Mouse (Mus musculus): ENCODE results near the gene Raf1. TPM values are rescaled to one million over a fixed set of nuclear protein-coding genes. Genes with fewer than 3 reads are reported as not detected.
"Not testable (repeated sequence)": the region's sequence is repeated elsewhere in the genome, so short reads cannot be mapped to it uniquely, and the experiment has no call there.

The Raf1 gene
- polyA plus RNA-seq, 1 experiment, result 44.9 TPM

DNA sequence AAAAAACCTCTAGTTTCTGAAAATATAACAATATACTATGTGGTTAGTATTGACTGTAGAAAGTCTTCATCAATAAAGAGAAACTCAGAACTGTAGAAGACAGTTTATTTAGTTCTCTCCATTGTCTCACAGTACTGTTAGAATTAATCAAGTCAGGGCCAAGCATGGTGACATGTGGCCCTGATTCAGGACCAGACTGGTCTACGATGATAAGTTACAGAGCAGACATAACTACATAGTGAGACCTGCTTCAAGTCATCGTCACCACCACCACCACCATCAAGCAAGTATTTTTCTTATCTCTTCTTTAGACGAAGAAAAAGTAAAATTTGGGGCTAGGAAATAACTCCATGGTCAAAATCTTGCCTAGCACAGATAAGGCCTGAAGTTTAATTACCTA is 12.2 kb downstream of the Raf1 start:
- Histone ChIP-seq H3K4me3 (ENCODE audit: control insufficient read depth, low read depth, low read length) (no peak overlapping the region), H3K27ac (ENCODE audit: control insufficient read depth, insufficient read depth, low read depth, low read length) (no peak overlapping the region), H3K36me3 (ENCODE audit: control insufficient read depth, insufficient read depth, low read length) (no peaks in the 10 kb centered on the region), H3K27me3 (ENCODE audit: control insufficient read depth, insufficient read depth, low read length) (no peaks in the 10 kb centered on the region), H3K4me1 (ENCODE audit: control insufficient read depth, insufficient read depth, low read length) (no peaks in the 10 kb centered on the region)
- no peak for TF ChIP-seq POLR2A (IDR thresholded peaks at IDR 0.05; ENCODE audit: control insufficient read depth, low read depth, low read length)
- TF ChIP-seq CTCF (IDR thresholded peaks at IDR 0.05; ENCODE audit: control insufficient read depth, insufficient read depth, insufficient replicate concordance, low read depth, low read length), result no peak

DNA sequence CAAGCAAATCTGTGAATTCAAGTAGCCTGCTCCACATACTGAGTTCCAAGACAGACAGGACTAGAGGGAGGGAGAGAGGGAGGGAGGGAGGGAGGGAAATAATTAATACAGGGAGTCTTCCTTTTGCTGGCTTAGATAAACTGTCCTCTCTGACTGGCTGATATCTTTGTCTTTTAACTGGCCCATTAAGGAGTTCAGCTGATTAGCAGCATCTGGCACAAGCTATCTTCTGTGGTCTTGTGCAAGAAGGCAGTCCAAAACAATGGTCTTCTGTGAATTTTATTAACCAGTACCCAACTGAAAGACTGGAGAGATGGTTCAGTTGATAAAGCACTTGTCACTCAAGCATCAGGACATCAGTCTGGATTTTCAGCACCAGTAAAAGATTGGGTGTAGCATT is 17.6 kb downstream of the Raf1 start:
- Histone ChIP-seq H3K4me1 (ENCODE audit: control insufficient read depth, insufficient read depth, low read length) (no peaks in the 10 kb centered on the region), H3K27ac (ENCODE audit: control insufficient read depth, insufficient read depth, low read depth, low read length) (no peak overlapping the region)
- TF ChIP-seq POLR2A (IDR thresholded peaks at IDR 0.05; ENCODE audit: control insufficient read depth, low read depth, low read length), result no peak
- no peak for TF ChIP-seq CTCF (IDR thresholded peaks at IDR 0.05; ENCODE audit: control insufficient read depth, insufficient read depth, insufficient replicate concordance, low read depth, low read length)

DNA sequence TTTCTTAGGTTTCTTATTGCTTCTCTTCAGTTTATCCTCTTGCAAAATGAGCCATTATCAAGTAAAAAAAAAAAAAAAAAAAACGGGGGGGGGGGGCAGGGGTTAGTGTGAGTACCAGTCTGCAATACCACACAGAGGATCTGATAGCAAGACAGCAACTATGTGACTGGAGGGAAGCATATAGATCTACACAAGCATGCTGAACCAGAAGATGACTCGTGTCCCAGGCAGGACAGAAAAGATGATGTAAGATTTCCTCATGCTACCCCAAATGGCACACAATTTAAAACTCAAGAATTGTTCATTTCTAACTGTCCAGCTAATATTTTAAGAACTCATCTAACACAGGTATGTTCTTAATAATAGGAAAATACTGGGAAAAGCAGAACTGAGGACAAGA is 22.5 kb downstream of the Raf1 start:
- no peaks in the 10 kb centered on the region for H3K27me3 ChIP-seq (ENCODE audit: control insufficient read depth, insufficient read depth, low read length)
- no peak for TF ChIP-seq POLR2A (IDR thresholded peaks at IDR 0.05; ENCODE audit: control insufficient read depth, low read depth, low read length)
- H3K36me3 ChIP-seq (ENCODE audit: control insufficient read depth, insufficient read depth, low read length), result no peaks in the 10 kb centered on the region
- H3K4me3 ChIP-seq (ENCODE audit: control insufficient read depth, low read depth, low read length), result no peak overlapping the region
- H3K27ac ChIP-seq (ENCODE audit: control insufficient read depth, insufficient read depth, low read depth, low read length), result no peak overlapping the region
- H3K4me1 ChIP-seq (ENCODE audit: control insufficient read depth, insufficient read depth, low read length), result no peaks in the 10 kb centered on the region

More for the DNA sequence above, 17.6 kb downstream of the Raf1 start:
- no peaks in the 10 kb centered on the region for H3K27me3 ChIP-seq (ENCODE audit: control insufficient read depth, insufficient read depth, low read length)
- no peak overlapping the region for H3K4me3 ChIP-seq (ENCODE audit: control insufficient read depth, low read depth, low read length)
- H3K36me3 ChIP-seq (ENCODE audit: control insufficient read depth, insufficient read depth, low read length), result no peaks in the 10 kb centered on the region

DNA sequence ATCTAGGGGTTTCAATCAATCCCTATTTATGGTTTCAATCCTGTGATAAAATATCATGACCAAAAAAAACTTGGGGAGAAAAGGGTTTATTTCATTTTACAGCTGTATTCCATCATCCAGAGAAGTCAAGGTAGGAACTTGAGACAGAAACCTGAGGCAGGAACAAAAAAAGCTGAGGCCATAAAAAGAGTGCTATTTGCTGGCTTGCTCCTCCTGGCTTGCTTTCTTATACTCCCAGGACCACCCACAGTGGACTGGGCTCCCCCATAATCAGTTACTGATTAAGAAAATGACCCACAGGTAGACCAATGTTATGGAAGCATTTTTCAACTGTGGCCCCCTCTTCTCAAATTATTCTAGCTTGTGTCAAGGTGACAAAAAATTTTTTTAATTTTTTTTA is 24.7 kb downstream of the Raf1 start:
- TF ChIP-seq POLR2A (IDR thresholded peaks at IDR 0.05; ENCODE audit: control insufficient read depth, low read depth, low read length), result no peak
- no peak for TF ChIP-seq CTCF (IDR thresholded peaks at IDR 0.05; ENCODE audit: control insufficient read depth, insufficient read depth, insufficient replicate concordance, low read depth, low read length)
- no peaks in the 10 kb centered on the region for H3K27me3 ChIP-seq (ENCODE audit: control insufficient read depth, insufficient read depth, low read length)
- no peaks in the 10 kb centered on the region for H3K4me1 ChIP-seq (ENCODE audit: control insufficient read depth, insufficient read depth, low read length)
- H3K27ac ChIP-seq (ENCODE audit: control insufficient read depth, insufficient read depth, low read depth, low read length), result no peak overlapping the region
- H3K36me3 ChIP-seq (ENCODE audit: control insufficient read depth, insufficient read depth, low read length), result no peaks in the 10 kb centered on the region
- H3K4me3 ChIP-seq (ENCODE audit: control insufficient read depth, low read depth, low read length), result no peak overlapping the region

DNA sequence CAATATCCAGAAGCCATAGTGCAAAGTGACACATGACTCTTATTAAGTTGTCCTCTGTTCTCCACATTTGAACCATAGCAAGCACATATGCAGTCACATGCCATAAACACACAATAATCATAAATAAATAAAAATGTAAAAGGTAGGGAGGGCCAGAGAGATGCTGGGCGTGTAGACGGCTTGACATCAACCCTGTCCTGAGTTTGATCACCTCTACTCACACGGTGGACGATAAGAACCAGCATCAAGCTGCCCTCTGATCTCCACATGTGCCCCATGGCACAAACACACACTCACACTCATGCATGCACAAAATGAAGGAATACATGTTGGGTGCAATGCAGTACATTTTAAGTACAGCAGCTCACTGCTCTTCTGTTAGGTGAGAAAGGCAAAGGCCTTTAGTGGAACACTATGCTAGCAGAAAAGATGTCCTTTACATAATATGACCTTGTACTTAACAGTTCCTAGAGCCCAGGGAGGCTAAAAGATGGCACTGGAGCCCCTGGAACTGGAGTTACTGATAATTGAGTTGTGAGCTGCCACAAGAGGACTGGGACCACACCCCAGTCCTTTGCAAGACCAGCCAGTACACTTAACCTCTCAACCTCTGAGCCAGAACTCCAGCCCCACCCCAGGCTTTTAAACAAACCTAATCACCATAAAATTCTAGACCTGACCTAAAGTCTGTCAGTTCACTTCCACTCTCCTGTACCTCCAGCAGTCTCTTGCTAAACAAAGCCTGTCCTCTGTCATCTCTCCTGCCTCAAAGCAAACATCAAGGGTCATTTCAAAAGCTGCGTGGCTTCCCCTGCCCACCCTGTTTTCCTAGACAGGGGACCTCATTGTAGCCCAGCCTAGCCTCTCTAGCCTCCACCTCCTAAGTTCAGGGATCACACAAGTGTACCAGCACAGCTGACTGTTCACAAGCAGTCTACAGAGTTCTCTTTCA is 25.7 kb downstream of the Raf1 start:
- no peaks in the 10 kb centered on the region for H3K27me3 ChIP-seq (ENCODE audit: control insufficient read depth, insufficient read depth, low read length)
- no peak for TF ChIP-seq POLR2A (IDR thresholded peaks at IDR 0.05; ENCODE audit: control insufficient read depth, low read depth, low read length)
- no peak for TF ChIP-seq CTCF (IDR thresholded peaks at IDR 0.05; ENCODE audit: control insufficient read depth, insufficient read depth, insufficient replicate concordance, low read depth, low read length)
- H3K4me1 ChIP-seq (ENCODE audit: control insufficient read depth, insufficient read depth, low read length), result no peaks in the 10 kb centered on the region
- H3K36me3 ChIP-seq (ENCODE audit: control insufficient read depth, insufficient read depth, low read length), result no peaks in the 10 kb centered on the region
- H3K27ac ChIP-seq (ENCODE audit: control insufficient read depth, insufficient read depth, low read depth, low read length), result no peak overlapping the region
- no peak overlapping the region for H3K4me3 ChIP-seq (ENCODE audit: control insufficient read depth, low read depth, low read length)

DNA sequence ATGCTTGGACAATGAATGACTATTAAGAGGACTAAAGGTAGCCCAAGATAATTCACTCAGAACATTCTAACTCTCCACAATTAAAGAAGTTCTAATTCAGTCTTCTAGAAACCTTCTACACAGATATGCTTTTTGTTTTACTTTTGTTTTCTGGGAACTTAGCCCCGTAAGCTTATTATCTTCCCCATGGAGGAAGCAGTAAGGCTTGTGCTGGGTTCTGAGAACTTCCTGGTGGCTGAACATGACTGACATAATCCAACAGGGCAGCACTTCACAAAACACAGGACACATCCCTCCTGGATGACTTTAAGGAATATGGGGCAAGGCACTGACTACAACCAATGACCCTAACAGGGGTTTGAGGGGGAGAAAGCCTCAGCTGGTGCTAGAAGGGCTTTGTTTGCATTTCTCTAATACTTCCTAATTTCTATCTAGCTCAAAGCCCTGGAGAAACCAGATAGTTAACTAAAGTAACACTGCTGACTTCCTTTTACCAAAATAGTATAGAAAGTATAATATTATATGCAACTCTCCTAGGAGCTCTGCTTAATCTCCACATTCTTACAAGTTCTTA is 26.6 kb downstream of the Raf1 start:
- Histone ChIP-seq H3K4me3 (ENCODE audit: control insufficient read depth, low read depth, low read length) (no peak overlapping the region), H3K27me3 (ENCODE audit: control insufficient read depth, insufficient read depth, low read length) (no peaks in the 10 kb centered on the region), H3K27ac (ENCODE audit: control insufficient read depth, insufficient read depth, low read depth, low read length) (no peak overlapping the region), H3K4me1 (ENCODE audit: control insufficient read depth, insufficient read depth, low read length) (no peaks in the 10 kb centered on the region), H3K36me3 (ENCODE audit: control insufficient read depth, insufficient read depth, low read length) (no peaks in the 10 kb centered on the region)
- TF ChIP-seq CTCF (IDR thresholded peaks at IDR 0.05; ENCODE audit: control insufficient read depth, insufficient read depth, insufficient replicate concordance, low read depth, low read length), result no peak
- TF ChIP-seq POLR2A (IDR thresholded peaks at IDR 0.05; ENCODE audit: control insufficient read depth, low read depth, low read length), result no peak

DNA sequence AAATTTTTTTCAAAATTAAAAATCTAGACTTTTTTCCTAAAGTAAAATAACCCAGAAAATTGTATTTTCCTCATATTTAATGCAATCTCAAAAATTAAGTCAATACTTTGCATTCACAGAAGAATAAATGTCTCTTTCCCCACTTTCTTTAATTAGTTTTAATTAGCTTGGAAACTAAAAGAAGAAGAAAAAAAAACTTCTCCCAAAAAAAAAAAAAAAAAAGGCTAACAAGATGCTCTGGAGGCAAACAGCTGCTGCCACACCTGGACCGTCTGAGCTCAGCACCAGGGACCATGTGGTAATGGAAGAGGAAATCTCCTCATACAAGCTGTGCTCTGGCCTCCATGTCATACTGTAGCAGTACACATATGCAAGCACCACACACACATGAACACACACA is 33.1 kb downstream of the Raf1 start:
- Histone ChIP-seq H3K27me3 (ENCODE audit: control insufficient read depth, insufficient read depth, low read length) (no peaks in the 10 kb centered on the region), H3K27ac (ENCODE audit: control insufficient read depth, insufficient read depth, low read depth, low read length) (no peak overlapping the region), H3K4me1 (ENCODE audit: control insufficient read depth, insufficient read depth, low read length) (no peaks in the 10 kb centered on the region), H3K36me3 (ENCODE audit: control insufficient read depth, insufficient read depth, low read length) (no peaks in the 10 kb centered on the region; the same call in 1 of the 2 replicates), H3K4me3 (ENCODE audit: control insufficient read depth, low read depth, low read length) (no peak overlapping the region)
- TF ChIP-seq CTCF (IDR thresholded peaks at IDR 0.05; ENCODE audit: control insufficient read depth, insufficient read depth, insufficient replicate concordance, low read depth, low read length), result no peak
- no peak for TF ChIP-seq POLR2A (IDR thresholded peaks at IDR 0.05; ENCODE audit: control insufficient read depth, low read depth, low read length)

DNA sequence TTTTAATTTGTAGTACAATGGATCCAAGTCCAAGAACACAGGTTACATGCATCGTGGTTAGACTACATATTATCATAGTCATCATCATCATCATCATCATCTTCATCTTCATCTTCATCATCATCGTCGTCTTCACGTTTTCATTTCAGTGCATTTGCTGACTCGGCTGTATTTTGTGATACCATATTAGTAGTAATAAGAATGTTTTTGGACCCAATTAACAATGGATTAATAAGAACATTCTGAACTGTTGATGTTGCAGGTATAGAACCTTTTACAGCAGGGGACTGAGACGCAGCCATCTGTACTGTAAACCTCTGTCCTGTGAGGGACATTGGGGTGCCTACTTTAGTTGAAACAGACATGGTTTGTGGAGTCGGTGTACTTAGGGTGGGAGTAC is 38.2 kb downstream of the Raf1 start:
- H3K27me3 ChIP-seq (ENCODE audit: control insufficient read depth, insufficient read depth, low read length); H3K36me3 ChIP-seq (ENCODE audit: control insufficient read depth, insufficient read depth, low read length); H3K4me1 ChIP-seq (ENCODE audit: control insufficient read depth, insufficient read depth, low read length); H3K4me3 ChIP-seq (ENCODE audit: control insufficient read depth, low read depth, low read length); H3K27ac ChIP-seq (ENCODE audit: control insufficient read depth, insufficient read depth, low read depth, low read length): not testable (repeated sequence)
